Mouse (Mus musculus): Measurements from ENCODE around the gene Phkg2. TPM values are rescaled to one million over a fixed set of nuclear protein-coding genes. Genes with fewer than 3 reads are reported as not detected.

Phkg2 gene
- 193 and 202 TPM in 2 replicates for polyA plus RNA-seq (2012; rRNA removed)

- TF ChIP-seq CTCF (IDR thresholded peaks at IDR 0.05; ENCODE audit: borderline replicate concordance, control insufficient read depth, extremely low read depth, insufficient read depth, low read length, poor library complexity), result no peak
- peak; percentile 60 for TF ChIP-seq POLR2A (IDR thresholded peaks at IDR 0.05; ENCODE audit: control insufficient read depth, extremely low read depth, insufficient read depth, low read length, poor library complexity)
- Histone ChIP-seq H3K36me3 (ENCODE audit: control insufficient read depth, insufficient read depth, low read length) (peaks cover 10% of the 10 kb centered on the region; the same call in 1 of the 2 replicates), H3K27me3 (ENCODE audit: control insufficient read depth, insufficient read depth, low read length) (no peaks in the 10 kb centered on the region), H3K4me3 (ENCODE audit: control insufficient read depth, insufficient read depth, low read length) (peak within 1 kb of the TSS; percentile 70), H3K27ac (ENCODE audit: control insufficient read depth, insufficient read depth, low read length) (peak within 1 kb of the TSS; percentile 69), H3K4me1 (replicated peaks; ENCODE audit: control insufficient read depth, insufficient read depth, low read length) (peaks cover 10% of the 10 kb centered on the region)
- WGBS, result under 1% methylated on average over 17 of the region's 17 CpGs
- DNase-seq, result peak; percentile 90
These were observed at the start of gene Phkg2 for GRCm38 (mm10) chr7:127572895-127573471. Gene Phkg2, plus strand, starts transcription at chr7:127573340.

DNA sequence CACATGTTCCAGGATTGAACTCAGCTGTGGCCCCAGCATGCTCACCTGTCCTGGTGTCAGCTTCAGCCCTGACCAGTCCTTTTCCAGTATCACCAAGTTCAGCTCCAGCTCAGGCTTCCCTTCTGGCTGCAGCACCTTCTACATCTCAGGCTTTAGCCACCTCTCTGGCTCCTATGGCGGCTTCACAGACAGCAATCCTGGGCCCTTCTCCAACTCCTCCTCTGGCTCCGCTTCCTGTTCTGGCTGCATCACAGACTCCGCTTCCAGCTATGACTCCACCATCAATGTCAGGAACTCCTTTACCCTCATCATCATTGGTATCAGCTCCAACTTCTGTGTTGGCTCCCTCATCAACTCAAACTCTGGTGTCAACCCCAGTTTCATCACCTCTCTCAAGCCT, 31.5 kb upstream of the Phkg2 start:
- no peak overlapping the region for H3K4me3 ChIP-seq (ENCODE audit: control insufficient read depth, insufficient read depth, low read length)
- no peak overlapping the region for H3K27ac ChIP-seq (ENCODE audit: control insufficient read depth, insufficient read depth, low read length)
- WGBS, result 95% methylated on average over 3 of the region's 3 CpGs
- no peak for DNase-seq
- peaks cover 92% of the 10 kb centered on the region for H3K36me3 ChIP-seq (ENCODE audit: control insufficient read depth, insufficient read depth, low read length)
- no peak for TF ChIP-seq POLR2A (IDR thresholded peaks at IDR 0.05; ENCODE audit: control insufficient read depth, extremely low read depth, insufficient read depth, low read length, poor library complexity)
- no peak for TF ChIP-seq CTCF (IDR thresholded peaks at IDR 0.05; ENCODE audit: borderline replicate concordance, control insufficient read depth, extremely low read depth, insufficient read depth, low read length, poor library complexity)
- no peaks in the 10 kb centered on the region for H3K4me1 ChIP-seq (replicated peaks; ENCODE audit: control insufficient read depth, insufficient read depth, low read length)
- H3K27me3 ChIP-seq (ENCODE audit: control insufficient read depth, insufficient read depth, low read length), result no peaks in the 10 kb centered on the region

- Histone ChIP-seq H3K4me1 (replicated peaks; ENCODE audit: control insufficient read depth, insufficient read depth, low read length) (no peaks in the 10 kb centered on the region), H3K27ac (ENCODE audit: control insufficient read depth, insufficient read depth, low read length) (no peak overlapping the region), H3K4me3 (ENCODE audit: control insufficient read depth, insufficient read depth, low read length) (no peak overlapping the region), H3K36me3 (ENCODE audit: control insufficient read depth, insufficient read depth, low read length) (peaks cover 79% of the 10 kb centered on the region), H3K27me3 (ENCODE audit: control insufficient read depth, insufficient read depth, low read length) (no peaks in the 10 kb centered on the region)
- 96% methylated on average over 15 of the region's 15 CpGs for WGBS
- no peak for DNase-seq
- TF ChIP-seq CTCF (IDR thresholded peaks at IDR 0.05; ENCODE audit: borderline replicate concordance, control insufficient read depth, extremely low read depth, insufficient read depth, low read length, poor library complexity), result no peak
- no peak for TF ChIP-seq POLR2A (IDR thresholded peaks at IDR 0.05; ENCODE audit: control insufficient read depth, extremely low read depth, insufficient read depth, low read length, poor library complexity)
These were observed 23.9 kb upstream of the Phkg2 start for GRCm38 (mm10) chr7:127549116-127549835.

DNA sequence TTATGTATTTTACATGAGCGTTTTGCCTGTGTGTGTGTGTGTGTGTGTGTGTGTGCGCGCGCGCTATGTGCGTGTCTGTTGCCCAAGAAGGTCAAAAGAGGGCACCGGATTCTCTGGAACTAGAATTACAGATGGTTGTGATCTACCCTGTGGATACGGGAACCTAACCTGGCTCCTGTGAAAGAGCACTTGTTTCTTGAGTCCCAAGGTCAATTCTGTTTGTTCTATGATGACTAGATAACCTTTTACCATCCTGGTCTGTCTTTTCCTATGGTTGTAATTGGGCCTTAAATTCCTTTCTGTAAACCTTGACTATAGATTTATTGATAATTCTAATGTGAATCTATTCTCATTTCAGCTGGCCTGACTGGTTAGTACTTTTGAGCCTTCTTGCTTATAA, 21.6 kb upstream of the Phkg2 start:
- H3K27me3 ChIP-seq (ENCODE audit: control insufficient read depth, insufficient read depth, low read length), result no peaks in the 10 kb centered on the region
- peaks cover 82% of the 10 kb centered on the region for H3K36me3 ChIP-seq (ENCODE audit: control insufficient read depth, insufficient read depth, low read length)
- DNase-seq, result no peak
- TF ChIP-seq POLR2A (IDR thresholded peaks at IDR 0.05; ENCODE audit: control insufficient read depth, extremely low read depth, insufficient read depth, low read length, poor library complexity) (no peak), CTCF (IDR thresholded peaks at IDR 0.05; ENCODE audit: borderline replicate concordance, control insufficient read depth, extremely low read depth, insufficient read depth, low read length, poor library complexity) (no peak)
- no peaks in the 10 kb centered on the region for H3K4me1 ChIP-seq (replicated peaks; ENCODE audit: control insufficient read depth, insufficient read depth, low read length)
- no peak overlapping the region for H3K27ac ChIP-seq (ENCODE audit: control insufficient read depth, insufficient read depth, low read length)
- 98% methylated on average over 8 of the region's 8 CpGs for WGBS
- H3K4me3 ChIP-seq (ENCODE audit: control insufficient read depth, insufficient read depth, low read length), result no peak overlapping the region

- no peaks in the 10 kb centered on the region for H3K27me3 ChIP-seq (ENCODE audit: control insufficient read depth, insufficient read depth, low read length)
- no peak for TF ChIP-seq POLR2A (IDR thresholded peaks at IDR 0.05; ENCODE audit: control insufficient read depth, extremely low read depth, insufficient read depth, low read length, poor library complexity)
- TF ChIP-seq CTCF (IDR thresholded peaks at IDR 0.05; ENCODE audit: borderline replicate concordance, control insufficient read depth, extremely low read depth, insufficient read depth, low read length, poor library complexity), result no peak
- H3K4me3 ChIP-seq (ENCODE audit: control insufficient read depth, insufficient read depth, low read length), result no peak overlapping the region
- H3K4me1 ChIP-seq (replicated peaks; ENCODE audit: control insufficient read depth, insufficient read depth, low read length), result no peaks in the 10 kb centered on the region
- no peak overlapping the region for H3K27ac ChIP-seq (ENCODE audit: control insufficient read depth, insufficient read depth, low read length)
- H3K36me3 ChIP-seq (ENCODE audit: control insufficient read depth, insufficient read depth, low read length), result peaks cover 51% of the 10 kb centered on the region
- DNase-seq, result no peak
- WGBS, result 98% methylated on average over 11 of the region's 11 CpGs
These were observed 12.6 kb upstream of the Phkg2 start for GRCm38 (mm10) chr7:127560580-127560979.

DNA sequence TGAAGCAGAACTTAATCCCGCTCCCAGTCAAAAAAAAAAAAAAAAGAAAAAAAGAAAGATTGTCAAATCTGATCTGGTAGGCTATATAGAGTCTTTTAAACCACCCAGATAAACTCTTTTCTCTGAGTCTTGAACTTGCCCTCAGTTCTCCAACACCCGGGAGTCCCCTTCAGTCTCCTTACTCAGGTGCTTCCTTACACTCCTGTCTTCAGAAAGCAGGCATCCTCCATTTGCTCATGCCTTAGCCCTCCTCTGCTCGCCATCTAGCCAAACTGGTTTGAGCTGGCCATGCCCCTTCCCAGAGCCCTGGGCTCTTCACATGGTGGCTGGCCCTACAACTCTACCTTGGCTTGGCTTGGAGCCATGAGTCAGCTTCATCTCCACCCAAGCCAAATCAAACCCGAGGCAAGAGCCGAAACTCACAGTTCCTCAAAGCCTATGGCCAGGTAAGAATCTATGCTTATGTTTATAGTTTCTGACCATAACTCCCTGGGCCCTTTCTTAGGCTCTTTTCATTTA, 11.7 kb upstream of the Phkg2 start, which contains the start of gene Tmem265:
TSS of gene Tmem265 (plus strand) at position 51 of the 519 bp plus-strand sequence.
- DNase-seq, result no peak
- H3K27ac ChIP-seq (ENCODE audit: control insufficient read depth, insufficient read depth, low read length), result no peak within 1 kb of the TSS
- H3K27me3 ChIP-seq (ENCODE audit: control insufficient read depth, insufficient read depth, low read length), result no peaks in the 10 kb centered on the region
- H3K36me3 ChIP-seq (ENCODE audit: control insufficient read depth, insufficient read depth, low read length), result peaks cover 43% of the 10 kb centered on the region
- WGBS, result 91% methylated on average over 5 of the region's 5 CpGs
- TF ChIP-seq POLR2A (IDR thresholded peaks at IDR 0.05; ENCODE audit: control insufficient read depth, extremely low read depth, insufficient read depth, low read length, poor library complexity), result no peak
- no peak for TF ChIP-seq CTCF (IDR thresholded peaks at IDR 0.05; ENCODE audit: borderline replicate concordance, control insufficient read depth, extremely low read depth, insufficient read depth, low read length, poor library complexity)
- H3K4me3 ChIP-seq (ENCODE audit: control insufficient read depth, insufficient read depth, low read length), result no peak within 1 kb of the TSS
- no peaks in the 10 kb centered on the region for H3K4me1 ChIP-seq (replicated peaks; ENCODE audit: control insufficient read depth, insufficient read depth, low read length)
